16 mouse cellular contexts compared by ENCODE assay signal in genomic region chr10:8813259-8813658, GRCm38 (mm10).
DNase-seq lines count a peak whose midpoint lies in the region; ATAC-seq and TF ChIP-seq lines count a peak whose summit lies in the region.
"Had no signal": no experiment of that assay in that cellular context is flagged by ENCODE, and none has a peak within 500 bp of the region (broad histone marks: within the 10 kb centered on the region; RNA-seq: fewer than 3 reads in every experiment).

No protein-coding gene starts in this region.

- no peak for ATAC-seq in intestine, embryonic 15.5 days
- no peak for ATAC-seq in intestine, embryonic 16.5 days
- no peak; the same call in 1 of the 2 replicates for ATAC-seq in embryonic facial prominence, embryonic 15.5 days (ENCODE audit: insufficient number of reproducible peaks, low FRiP score, low TSS enrichment, low read depth)
- ATAC-seq: forebrain, embryonic 14.5 days; hindbrain, embryonic 16.5 days had no signal

- intact Hi-C loops in heart, postnatal 25 days (cut with DNase I), result no loop called here
- intact Hi-C loops in left cerebral cortex, adult 2 months (cut with DNase I), result no loop called here

- H3K4me2 ChIP-seq in intestine, embryonic 15.5 days (replicated peaks), result no peak overlapping the region
- H3K4me2 ChIP-seq in intestine, embryonic 16.5 days (ENCODE audit: low read depth, low read length), result no peak overlapping the region
- H3K4me2 ChIP-seq in embryonic facial prominence, embryonic 15.5 days (replicated peaks), result peak overlapping the region; percentile 31
- H3K4me2 ChIP-seq: liver, embryonic 15.5 days; neural tube, embryonic 13.5 days had no signal

- H3K9ac ChIP-seq in intestine, embryonic 15.5 days, result no peak overlapping the region
- no peak overlapping the region for H3K9ac ChIP-seq in intestine, embryonic 16.5 days (ENCODE audit: low read depth, low read length)
- H3K9ac ChIP-seq in embryonic facial prominence, embryonic 15.5 days, result no peak overlapping the region
- H3K9ac ChIP-seq: liver, embryonic 15.5 days; neural tube, embryonic 13.5 days had no signal

- H3K9me3 ChIP-seq in heart, embryonic 10.5 days, result no peaks in the 10 kb centered on the region
- H3K9me3 ChIP-seq in intestine, embryonic 15.5 days, result no peaks in the 10 kb centered on the region
- no peaks in the 10 kb centered on the region for H3K9me3 ChIP-seq in intestine, embryonic 16.5 days (ENCODE audit: control insufficient read depth, low read length)
- H3K9me3 ChIP-seq in embryonic facial prominence, embryonic 15.5 days (replicated peaks), result no peaks in the 10 kb centered on the region
- H3K9me3 ChIP-seq: liver, embryonic 15.5 days; neural tube, embryonic 13.5 days had no signal

- no peak overlapping the region for H3K4me3 ChIP-seq in heart, embryonic 10.5 days
- H3K4me3 ChIP-seq in intestine, embryonic 15.5 days (replicated peaks), result no peak overlapping the region
- H3K4me3 ChIP-seq in intestine, embryonic 16.5 days (ENCODE audit: low read length), result no peak overlapping the region
- peak overlapping the region; percentile 2; the same call in 1 of the 2 replicates for H3K4me3 ChIP-seq in embryonic facial prominence, embryonic 15.5 days (replicated peaks)
- H3K4me3 ChIP-seq in left cerebral cortex, adult 2 months, result no peak overlapping the region
- H3K4me3 ChIP-seq: liver, embryonic 15.5 days; neural tube, embryonic 13.5 days had no signal

- no peak for TF ChIP-seq CTCF in brain, embryonic 14.5 days (IDR thresholded peaks at IDR 0.05; ENCODE audit: borderline replicate concordance, extremely low read depth, insufficient read depth, insufficient read length)
- TF ChIP-seq CTCF in left cerebral cortex, adult 2 months (IDR thresholded peaks at IDR 0.05), result no peak

- 82% methylated on average over 14 of the region's 14 CpGs for WGBS in heart, embryonic 10.5 days
- 58% methylated on average over 14 of the region's 14 CpGs for WGBS in intestine, embryonic 15.5 days
- WGBS in intestine, embryonic 16.5 days, result 79% methylated on average over 14 of the region's 14 CpGs
- 42% methylated on average over 14 of the region's 14 CpGs for WGBS in embryonic facial prominence, embryonic 15.5 days

- no peak for DNase-seq in heart, embryonic 10.5 days (ENCODE audit: low spot score)
- no peak for DNase-seq in heart, postnatal 25 days (ENCODE audit: low spot score)
- DNase-seq in brain, embryonic 14.5 days (ENCODE audit: low read depth), result peak; percentile 34
- no peak for DNase-seq in left cerebral cortex, adult 2 months (ENCODE audit: extremely low spot score in 1 of 2, low spot score in 2 of 2)
- DNase-seq: adrenal gland, adult 2 months; cerebellum, adult 11-12 months; cerebellum, postnatal 36 days; lung, postnatal 14 days; thymus, adult 2 months had no signal

- H3K27me3 ChIP-seq in heart, embryonic 10.5 days (ENCODE audit: insufficient read depth, poor library complexity, severe bottlenecking), result no peaks in the 10 kb centered on the region
- H3K27me3 ChIP-seq in intestine, embryonic 15.5 days (replicated peaks), result no peaks in the 10 kb centered on the region
- H3K27me3 ChIP-seq in intestine, embryonic 16.5 days (replicated peaks; ENCODE audit: control insufficient read depth, insufficient read depth, low read length), result no peaks in the 10 kb centered on the region
- no peaks in the 10 kb centered on the region for H3K27me3 ChIP-seq in embryonic facial prominence, embryonic 15.5 days
- H3K27me3 ChIP-seq: liver, embryonic 15.5 days; neural tube, embryonic 13.5 days had no signal

- peaks cover 26% of the 10 kb centered on the region for H3K4me1 ChIP-seq in heart, embryonic 10.5 days
- peaks cover 17% of the 10 kb centered on the region for H3K4me1 ChIP-seq in intestine, embryonic 15.5 days (replicated peaks)
- peaks cover 19% of the 10 kb centered on the region for H3K4me1 ChIP-seq in intestine, embryonic 16.5 days (ENCODE audit: control insufficient read depth, insufficient read depth, low read length)
- peaks cover 35% of the 10 kb centered on the region for H3K4me1 ChIP-seq in embryonic facial prominence, embryonic 15.5 days
- H3K4me1 ChIP-seq: neural tube, embryonic 13.5 days had no signal

- peaks cover 5% of the 10 kb centered on the region; the same call in 1 of the 2 replicates for H3K36me3 ChIP-seq in heart, embryonic 10.5 days
- H3K36me3 ChIP-seq in intestine, embryonic 15.5 days, result no peaks in the 10 kb centered on the region
- 0 out of 2 replicates have a peak, but pooled peaks cover 3% of the 10 kb centered on the region for H3K36me3 ChIP-seq in intestine, embryonic 16.5 days (ENCODE audit: control insufficient read depth, insufficient read depth, low read length)
- no peaks in the 10 kb centered on the region for H3K36me3 ChIP-seq in embryonic facial prominence, embryonic 15.5 days
- H3K36me3 ChIP-seq: liver, embryonic 15.5 days; neural tube, embryonic 13.5 days had no signal

- peak overlapping the region; percentile 47; the same call in 1 of the 2 replicates for H3K27ac ChIP-seq in heart, embryonic 10.5 days
- H3K27ac ChIP-seq in intestine, embryonic 15.5 days, result 0 out of 2 replicates have a peak overlapping the region, but pooled peaks have one; percentile 9
- no peak overlapping the region for H3K27ac ChIP-seq in intestine, embryonic 16.5 days (ENCODE audit: low read length)
- peak overlapping the region; percentile 65 for H3K27ac ChIP-seq in embryonic facial prominence, embryonic 15.5 days (replicated peaks)
- H3K27ac ChIP-seq in left cerebral cortex, adult 2 months, result no peak overlapping the region
- H3K27ac ChIP-seq: liver, embryonic 15.5 days; neural tube, embryonic 13.5 days had no signal

- TF ChIP-seq POLR2A in brain, embryonic 14.5 days (IDR thresholded peaks at IDR 0.05; ENCODE audit: borderline replicate concordance, extremely low read depth, insufficient read depth, insufficient read length, poor library complexity, severe bottlenecking), result no peak

Comparison
In these comparisons a context has a peak if more than half of its experiments do, and no peak if none do; other contexts are left out.
1. H3K27ac ChIP-seq: peak in heart, embryonic 10.5 days (single experiment), intestine, embryonic 15.5 days (single experiment) and embryonic facial prominence, embryonic 15.5 days (single experiment); none in intestine, embryonic 16.5 days (single experiment) and left cerebral cortex, adult 2 months (single experiment).